ENCODE assay signal across 16 mouse cellular contexts in genomic region chr6:121153177-121153576, GRCm38 (mm10). TPM values are rescaled to one million over a fixed set of nuclear protein-coding genes. Genes with fewer than 3 reads are reported as not detected.
DNase-seq lines count a peak whose midpoint lies in the region.
"Had no signal": no experiment of that assay in that cellular context is flagged by ENCODE, and none has a peak within 500 bp of the region (broad histone marks: within the 10 kb centered on the region; RNA-seq: fewer than 3 reads in every experiment).

No protein-coding gene starts in this region.

- peak; percentile 55 to 80 for DNase-seq in adrenal gland, adult (ENCODE audit: inconsistent age in 2 of 2, low spot score in 1 of 2)
- no peak for DNase-seq in adrenal gland, postnatal 4 days (ENCODE audit: low spot score in 2 of 2)
- DNase-seq in adrenal gland, adult 8-10 months = peak; percentile 53
- DNase-seq in adrenal gland, adult 18-20 months (ENCODE audit: low spot score in 2 of 2) = no peak
- peak; percentile 39 for DNase-seq in adrenal gland, postnatal 14 days
- peak; percentile 53 to 66 for DNase-seq in adrenal gland, postnatal 36 days
- no peak for DNase-seq in retina, postnatal 1 day
- DNase-seq: B cell, adult 2 months; cerebellum, adult 11 months; cerebellum, adult 18-20 months; cerebellum, adult 8-10 months; cerebellum, adult 9-11 months; cerebellum, postnatal 14 days; cerebellum, postnatal 36 days; embryo, embryonic 11 days had no signal

RNA-seq across cellular contexts. Expression of gene Mical3, which starts 22.4 kb away (rescaled TPM):
- total RNA-seq in adrenal gland, postnatal 4 days (2021) = 10 to 100 TPM; 71.0 to 71.9 TPM
- 10 to 100 TPM; 41.6 to 78.2 (median 55.4) TPM for total RNA-seq in adrenal gland, adult 8-10 months (2022)
- total RNA-seq in adrenal gland, adult 18-20 months (2021) = 10 to 100 TPM; 35.7 to 46.0 TPM
- 56.9 and 59.6 TPM in 2 replicates for total RNA-seq in adrenal gland, postnatal 14 days (2021)
- 10 to 100 TPM; 47.4 to 48.7 TPM for total RNA-seq in adrenal gland, postnatal 36 days (2021)

RNA-seq across cellular contexts. Expression of gene Pex26, which starts 30.3 kb away (rescaled TPM):
- total RNA-seq in adrenal gland, postnatal 4 days (2021) = 10 to 100 TPM; 13.4 TPM
- 10 to 100 TPM; 12.8 to 16.4 (median 14.8) TPM for total RNA-seq in adrenal gland, adult 8-10 months (2022)
- total RNA-seq in adrenal gland, adult 18-20 months (2021) = 10 to 100 TPM; 11.1 to 11.6 TPM
- 11.9 and 12.7 TPM in 2 replicates for total RNA-seq in adrenal gland, postnatal 14 days (2021)
- total RNA-seq in adrenal gland, postnatal 36 days (2021) = 10 to 100 TPM in 1 of 2 experiments, 1 to 10 TPM in 1; 9.6 to 11.9 TPM

RNA-seq across cellular contexts. Expression of gene Tuba8, which starts 57.3 kb away (rescaled TPM):
- 1 to 10 TPM; 1.8 to 2.6 TPM for total RNA-seq in adrenal gland, postnatal 4 days (2021)
- total RNA-seq in adrenal gland, adult 8-10 months (2022) = 1 to 10 TPM; 1.8 to 7.9 (median 4.5) TPM
- 10 to 100 TPM in 1 of 2 experiments, 1 to 10 TPM in 1; 9.7 to 22.9 TPM for total RNA-seq in adrenal gland, adult 18-20 months (2021)
- 15.9 and 17.5 TPM in 2 replicates for total RNA-seq in adrenal gland, postnatal 14 days (2021)
- total RNA-seq in adrenal gland, postnatal 36 days (2021) = 1 to 10 TPM; 8.2 to 9.8 TPM
- total RNA-seq: CH12.LX had no signal

Comparison
In these comparisons a context has a peak if more than half of its experiments do, and no peak if none do; other contexts are left out.
1. DNase-seq: peak in adrenal gland, adult (2 of 2), adrenal gland, adult 8-10 months (single experiment), adrenal gland, postnatal 14 days (single experiment) and adrenal gland, postnatal 36 days (2 of 2); none in adrenal gland, postnatal 4 days (0 of 2), adrenal gland, adult 18-20 months (0 of 2) and retina, postnatal 1 day (single experiment).